Comparison of ENCODE assay signal across 9 mouse cellular contexts in genomic region chr3:130494665-130495396, GRCm38 (mm10).
DNase-seq lines count a peak whose midpoint lies in the region; TF ChIP-seq lines count a peak whose summit lies in the region.
"Had no signal": no experiment of that assay in that cellular context is flagged by ENCODE, and none has a peak within 500 bp of the region (broad histone marks: within the 10 kb centered on the region; RNA-seq: fewer than 3 reads in every experiment).

No protein-coding gene starts in this region.

- WGBS in heart, embryonic 10.5 days, result 77% methylated on average over 20 of the region's 20 CpGs

- peak; percentile 39 for TF ChIP-seq CTCF in E14TG2a.4 (conservative IDR thresholded peaks at IDR 0.05; ENCODE audit: low read length)

- no peak overlapping the region for H3K27ac ChIP-seq in heart, embryonic 10.5 days
- H3K27ac ChIP-seq: neural tube, embryonic 13.5 days had no signal

- no peaks in the 10 kb centered on the region for H3K9me3 ChIP-seq in heart, embryonic 10.5 days
- no peaks in the 10 kb centered on the region for H3K9me3 ChIP-seq in E14TG2a.4 (ENCODE audit: low read length)
- H3K9me3 ChIP-seq: neural tube, embryonic 13.5 days had no signal

- DNase-seq in heart, adult 11 months, result peak; percentile 95
- no peak for DNase-seq in heart, embryonic 10.5 days (ENCODE audit: low spot score)
- DNase-seq in cerebellum, postnatal 4 days (ENCODE audit: low spot score in 2 of 2), result peak; percentile 29 to 66
- peak; percentile 15 to 32 for DNase-seq in heart, postnatal 14 days
- peak; percentile 53 for DNase-seq in lung, postnatal 25 days (ENCODE audit: low spot score)
- DNase-seq in frontal cortex, postnatal 36 days (ENCODE audit: low spot score in 2 of 2), result no peak
- no peak for DNase-seq in left cerebral cortex, adult 8-10 months (ENCODE audit: low spot score in 2 of 2)

- H3K36me3 ChIP-seq in heart, embryonic 10.5 days, result no peaks in the 10 kb centered on the region
- H3K36me3 ChIP-seq in E14TG2a.4 (ENCODE audit: insufficient read depth, low read length), result no peaks in the 10 kb centered on the region
- H3K36me3 ChIP-seq: neural tube, embryonic 13.5 days had no signal

- H3K4me3 ChIP-seq in heart, embryonic 10.5 days, result no peak overlapping the region
- H3K4me3 ChIP-seq in E14TG2a.4 (replicated peaks; ENCODE audit: low read length), result no peak overlapping the region
- H3K4me3 ChIP-seq: neural tube, embryonic 13.5 days had no signal

- intact Hi-C loops in heart, postnatal 14 days (cut with DNase I), result no loop called here

- peaks cover 5% of the 10 kb centered on the region; the same call in 1 of the 2 replicates for H3K4me1 ChIP-seq in heart, embryonic 10.5 days
- H3K4me1 ChIP-seq in E14TG2a.4 (replicated peaks; ENCODE audit: low read depth, low read length), result no peaks in the 10 kb centered on the region
- H3K4me1 ChIP-seq: neural tube, embryonic 13.5 days had no signal

- no peaks in the 10 kb centered on the region for H3K27me3 ChIP-seq in heart, embryonic 10.5 days (ENCODE audit: insufficient read depth, poor library complexity, severe bottlenecking)
- H3K27me3 ChIP-seq in E14TG2a.4 (ENCODE audit: insufficient read depth, low read length), result peaks cover 8% of the 10 kb centered on the region
- H3K27me3 ChIP-seq: neural tube, embryonic 13.5 days had no signal

Comparison
In these comparisons a context has a peak if more than half of its experiments do, and no peak if none do; other contexts are left out.
1. DNase-seq: peak in heart, adult 11 months (single experiment), cerebellum, postnatal 4 days (2 of 2), heart, postnatal 14 days (2 of 2) and lung, postnatal 25 days (single experiment); none in heart, embryonic 10.5 days (single experiment), frontal cortex, postnatal 36 days (0 of 2) and left cerebral cortex, adult 8-10 months (0 of 2).